Mouse (Mus musculus): ENCODE measurements at regions not wholly inside any gene's neighbourhood (a gene's known extent, or its start where the extent isn't known, plus 50 kb on each side); places are given as distances from the start of the nearest gene placed in this dataset.
"Not testable (repeated sequence)": the region's sequence is repeated elsewhere in the genome, so short reads cannot be mapped to it uniquely, and the experiment has no call there.

GRCm38 (mm10) chr6:140212403-140212802 lies 171.1 kb upstream of the Plcz1 start:
- Histone ChIP-seq H3K27ac (no peak overlapping the region), H3K4me1 (ENCODE audit: control insufficient read depth, insufficient read depth, low read length) (no peaks in the 10 kb centered on the region), H3K79me2 (replicated peaks; ENCODE audit: control insufficient read depth, insufficient read depth, low read length) (no peaks in the 10 kb centered on the region), H3K4me3 (no peak overlapping the region), H3K27me3 (ENCODE audit: control insufficient read depth, insufficient read depth, low read length) (no peaks in the 10 kb centered on the region), H3K36me3 (ENCODE audit: control insufficient read depth, insufficient read depth, low read length) (no peaks in the 10 kb centered on the region), H3K9ac (ENCODE audit: low read depth, low read length) (no peak overlapping the region)
- 63% methylated on average over 2 of the region's 2 CpGs for WGBS
- no peak for TF ChIP-seq CTCF (IDR thresholded peaks at IDR 0.05)
- no peak for TF ChIP-seq EP300 (IDR thresholded peaks at IDR 0.05; ENCODE audit: insufficient read depth, low read depth, low read length)
- no peak for TF ChIP-seq POLR2A (IDR thresholded peaks at IDR 0.05; ENCODE audit: insufficient read depth, low read depth, low read length)
- intact Hi-C loops (cut with DNase I): no loop called here
- DNase-seq: no peak

GRCm38 (mm10) chr6:140210141-140210540 lies 168.9 kb upstream of the Plcz1 start:
- H3K9ac ChIP-seq (ENCODE audit: low read depth, low read length): no peak overlapping the region
- H3K4me1 ChIP-seq (ENCODE audit: control insufficient read depth, insufficient read depth, low read length): no peaks in the 10 kb centered on the region
- H3K36me3 ChIP-seq (ENCODE audit: control insufficient read depth, insufficient read depth, low read length): no peaks in the 10 kb centered on the region
- no peak for DNase-seq
- no peaks in the 10 kb centered on the region for H3K79me2 ChIP-seq (replicated peaks; ENCODE audit: control insufficient read depth, insufficient read depth, low read length)
- intact Hi-C loops (cut with DNase I): no loop called here
- no peak overlapping the region for H3K4me3 ChIP-seq
- WGBS: 88% methylated on average over 6 of the region's 6 CpGs
- no peak for TF ChIP-seq EP300 (IDR thresholded peaks at IDR 0.05; ENCODE audit: insufficient read depth, low read depth, low read length)
- no peak for TF ChIP-seq POLR2A (IDR thresholded peaks at IDR 0.05; ENCODE audit: insufficient read depth, low read depth, low read length)
- no peak for TF ChIP-seq CTCF (IDR thresholded peaks at IDR 0.05)
- no peaks in the 10 kb centered on the region for H3K27me3 ChIP-seq (ENCODE audit: control insufficient read depth, insufficient read depth, low read length)
- H3K27ac ChIP-seq: no peak overlapping the region

- Histone ChIP-seq H3K4me1 (ENCODE audit: control insufficient read depth, insufficient read depth, low read length) (no peaks in the 10 kb centered on the region), H3K27ac (no peak overlapping the region), H3K27me3 (ENCODE audit: control insufficient read depth, insufficient read depth, low read length) (no peaks in the 10 kb centered on the region), H3K79me2 (replicated peaks; ENCODE audit: control insufficient read depth, insufficient read depth, low read length) (no peaks in the 10 kb centered on the region), H3K9ac (ENCODE audit: low read depth, low read length) (no peak overlapping the region), H3K36me3 (ENCODE audit: control insufficient read depth, insufficient read depth, low read length) (no peaks in the 10 kb centered on the region), H3K4me3 (no peak overlapping the region)
- intact Hi-C loops (cut with DNase I): no loop called here
- DNase-seq: no peak
- TF ChIP-seq POLR2A (IDR thresholded peaks at IDR 0.05; ENCODE audit: insufficient read depth, low read depth, low read length) (no peak), CTCF (IDR thresholded peaks at IDR 0.05) (no peak), EP300 (IDR thresholded peaks at IDR 0.05; ENCODE audit: insufficient read depth, low read depth, low read length) (no peak)
- WGBS: 66% methylated on average over 14 of the region's 14 CpGs
These were observed 167.8 kb upstream of the Plcz1 start for GRCm38 (mm10) chr6:140209083-140209482.

- Histone ChIP-seq H3K27ac (no peak overlapping the region), H3K79me2 (replicated peaks; ENCODE audit: control insufficient read depth, insufficient read depth, low read length) (no peaks in the 10 kb centered on the region), H3K27me3 (ENCODE audit: control insufficient read depth, insufficient read depth, low read length) (no peaks in the 10 kb centered on the region), H3K36me3 (ENCODE audit: control insufficient read depth, insufficient read depth, low read length) (no peaks in the 10 kb centered on the region), H3K9ac (ENCODE audit: low read depth, low read length) (no peak overlapping the region), H3K4me1 (ENCODE audit: control insufficient read depth, insufficient read depth, low read length) (no peaks in the 10 kb centered on the region), H3K4me3 (no peak overlapping the region)
- intact Hi-C loops (cut with DNase I): no loop called here
- DNase-seq: no peak
- 79% methylated on average over 3 of the region's 3 CpGs for WGBS
- TF ChIP-seq POLR2A (IDR thresholded peaks at IDR 0.05; ENCODE audit: insufficient read depth, low read depth, low read length): no peak
- TF ChIP-seq CTCF (IDR thresholded peaks at IDR 0.05): no peak
- no peak for TF ChIP-seq EP300 (IDR thresholded peaks at IDR 0.05; ENCODE audit: insufficient read depth, low read depth, low read length)
These were observed 167.1 kb upstream of the Plcz1 start for GRCm38 (mm10) chr6:140208375-140208774.

- H3K79me2 ChIP-seq (replicated peaks; ENCODE audit: control insufficient read depth, insufficient read depth, low read length); H3K4me1 ChIP-seq (ENCODE audit: control insufficient read depth, insufficient read depth, low read length); H3K27ac ChIP-seq; H3K4me3 ChIP-seq; H3K36me3 ChIP-seq (ENCODE audit: control insufficient read depth, insufficient read depth, low read length); intact Hi-C loops (cut with DNase I); H3K27me3 ChIP-seq (ENCODE audit: control insufficient read depth, insufficient read depth, low read length); DNase-seq; H3K9ac ChIP-seq (ENCODE audit: low read depth, low read length): not testable (repeated sequence)
- WGBS: 89% methylated on average over 11 of the region's 11 CpGs
These were observed 165.4 kb upstream of the Plcz1 start for GRCm38 (mm10) chr6:140206676-140207075.

- intact Hi-C loops (cut with DNase I): no loop called here
- TF ChIP-seq EP300 (IDR thresholded peaks at IDR 0.05; ENCODE audit: insufficient read depth, low read depth, low read length): no peak
- TF ChIP-seq CTCF (IDR thresholded peaks at IDR 0.05): no peak
- no peak for TF ChIP-seq POLR2A (IDR thresholded peaks at IDR 0.05; ENCODE audit: insufficient read depth, low read depth, low read length)
- WGBS: 45% methylated on average over 1 of the region's 1 CpGs
- Histone ChIP-seq H3K4me3 (no peak overlapping the region), H3K4me1 (ENCODE audit: control insufficient read depth, insufficient read depth, low read length) (no peaks in the 10 kb centered on the region), H3K79me2 (replicated peaks; ENCODE audit: control insufficient read depth, insufficient read depth, low read length) (no peaks in the 10 kb centered on the region), H3K27me3 (ENCODE audit: control insufficient read depth, insufficient read depth, low read length) (no peaks in the 10 kb centered on the region), H3K9ac (ENCODE audit: low read depth, low read length) (no peak overlapping the region), H3K36me3 (ENCODE audit: control insufficient read depth, insufficient read depth, low read length) (no peaks in the 10 kb centered on the region), H3K27ac (no peak overlapping the region)
- DNase-seq: no peak
These were observed 160.1 kb upstream of the Plcz1 start for GRCm38 (mm10) chr6:140201356-140201755.

Measured in heart, adult 2 months (tissue).